Mouse (Mus musculus) stomach, embryonic 14.5 days (tissue): ENCODE measurements around the gene Nt5c1b. TPM values are rescaled to one million over a fixed set of nuclear protein-coding genes. Genes with fewer than 3 reads are reported as not detected.

ENCODE experiments used
- ATAC-seq: fragments of 200-750 bp; cut with Nextera tagmentation; 2 replicates; pipeline ENCODE4 v1.8.0; 2017; ENCODE audit warnings: low read depth, moderate TSS enrichment; ENCODE audit not compliant: insufficient number of reproducible peaks, insufficient read depth, low FRiP score
- H3K27ac ChIP-seq: fragments of 300-500 bp; sonication (generic); 2 replicates; pipeline ENCODE4 v1.5.1; 2014; ENCODE audit warnings: mild to moderate bottlenecking, low read length, moderate library complexity, mixed read lengths
- H3K27me3 ChIP-seq: fragments of 300-500 bp; sonication (generic); 2 replicates; pipeline ENCODE4 v1.6.1; 2014; ENCODE audit warnings: low read length, control low read depth, mixed read lengths; ENCODE audit not compliant: control insufficient read depth, insufficient read depth
- H3K36me3 ChIP-seq: fragments of 300-500 bp; sonication (generic); 2 replicates; pipeline ENCODE4 v1.6.1; 2014; ENCODE audit warnings: mild to moderate bottlenecking, control low read depth, low read length, moderate library complexity, mixed read lengths; ENCODE audit not compliant: control insufficient read depth, insufficient read depth
- H3K4me1 ChIP-seq: fragments of 300-500 bp; sonication (generic); 2 replicates; pipeline ENCODE4 v1.6.1; 2014; ENCODE audit warnings: low read length, control low read depth, mixed read lengths; ENCODE audit not compliant: control insufficient read depth, insufficient read depth
- H3K4me2 ChIP-seq: fragments of 300-500 bp; sonication (generic); replicated peaks from 2 replicates; pipeline ENCODE4 v1.6.1; 2014; ENCODE audit warnings: low read depth, low read length, control low read depth
- H3K4me3 ChIP-seq: fragments of 300-500 bp; sonication (generic); 2 replicates; pipeline ENCODE4 v1.5.1; 2014; ENCODE audit warnings: low read depth, low read length, control low read depth
- H3K9ac ChIP-seq: fragments of 300-500 bp; sonication (generic); replicated peaks from 2 replicates; pipeline ENCODE4 v1.6.1; 2014; ENCODE audit warnings: low read depth, mild to moderate bottlenecking, control low read depth, low read length, moderate library complexity, mixed read lengths
- H3K9me3 ChIP-seq: fragments of 300-500 bp; sonication (generic); 2 replicates; pipeline ENCODE4 v1.6.1; 2016; ENCODE audit warnings: low read depth, low read length, control low read depth; ENCODE audit not compliant: control insufficient read depth
- WGBS: fragments of 180-500 bp; shearing (Covaris S2); extraction: QIAGEN DNeasy Blood & Tissue Kit; methylation state at CpG from one replicate; pipeline ENCODE4 v1.1.7; 2014; 5-methylcytosine and 5-hydroxymethylcytosine counted together
- polyA plus RNA-seq: library from polyadenylated mRNA; unstranded; fragments of >200 nt; fragmentation: Nextera tagmentation; extraction: Ambion mirVana; gene quantifications from 2 replicates; pipeline ENCODE4 v1.2.1, GENCODE M21; 2014

The Nt5c1b gene
- polyA plus RNA-seq, 1 experiment from 2014 or later, result not detected

- H3K9ac ChIP-seq, result no peak overlapping the region
- no peak for ATAC-seq
- no peaks in the 10 kb centered on the region for H3K36me3 ChIP-seq
- 80% methylated on average over 9 of the region's 9 CpGs for WGBS
- H3K4me1 ChIP-seq, result peaks cover 4% of the 10 kb centered on the region; the same call in 1 of the 2 replicates
- H3K4me3 ChIP-seq, result no peak overlapping the region
- H3K27me3 ChIP-seq, result no peaks in the 10 kb centered on the region
- H3K27ac ChIP-seq, result no peak overlapping the region
- H3K9me3 ChIP-seq, result no peaks in the 10 kb centered on the region
- no peak overlapping the region for H3K4me2 ChIP-seq
These were observed 32.8 kb downstream of the Nt5c1b start for GRCm38 (mm10) chr12:10402421-10403115.

GRCm38 (mm10) chr12:10410511-10411179, 40.9 kb downstream of the Nt5c1b start:
- Histone ChIP-seq H3K9me3 (no peaks in the 10 kb centered on the region), H3K4me1 (no peaks in the 10 kb centered on the region), H3K36me3 (no peaks in the 10 kb centered on the region), H3K4me2 (no peak overlapping the region), H3K4me3 (no peak overlapping the region), H3K9ac (no peak overlapping the region), H3K27me3 (no peaks in the 10 kb centered on the region), H3K27ac (no peak overlapping the region)
- no peak for ATAC-seq
- WGBS, result 89% methylated on average over 3 of the region's 3 CpGs

GRCm38 (mm10) chr12:10411453-10411852, 41.7 kb downstream of the Nt5c1b start:
- no peak overlapping the region for H3K4me2 ChIP-seq
- H3K4me3 ChIP-seq, result no peak overlapping the region
- H3K4me1 ChIP-seq, result no peaks in the 10 kb centered on the region
- no peaks in the 10 kb centered on the region for H3K36me3 ChIP-seq
- no peak for ATAC-seq
- H3K27me3 ChIP-seq, result no peaks in the 10 kb centered on the region
- no peaks in the 10 kb centered on the region for H3K9me3 ChIP-seq
- no peak overlapping the region for H3K27ac ChIP-seq
- 90% methylated on average over 1 of the region's 1 CpGs for WGBS
- no peak overlapping the region for H3K9ac ChIP-seq

GRCm38 (mm10) chr12:10422347-10422746, 52.6 kb downstream of the Nt5c1b start:
- H3K4me1 ChIP-seq, result no peaks in the 10 kb centered on the region
- no peak overlapping the region for H3K4me3 ChIP-seq
- no peaks in the 10 kb centered on the region for H3K27me3 ChIP-seq
- no peak overlapping the region for H3K9ac ChIP-seq
- ATAC-seq, result no peak
- no peak overlapping the region for H3K27ac ChIP-seq
- WGBS, result 42% methylated on average over 3 of the region's 3 CpGs
- H3K9me3 ChIP-seq, result no peaks in the 10 kb centered on the region
- no peaks in the 10 kb centered on the region for H3K36me3 ChIP-seq
- H3K4me2 ChIP-seq, result no peak overlapping the region

GRCm38 (mm10) chr12:10425982-10426863, 56.5 kb downstream of the Nt5c1b start:
- no peak; the same call in 1 of the 2 replicates for ATAC-seq
- no peaks in the 10 kb centered on the region for H3K27me3 ChIP-seq
- no peaks in the 10 kb centered on the region for H3K4me1 ChIP-seq
- no peak overlapping the region for H3K4me3 ChIP-seq
- 61% methylated on average over 9 of the region's 9 CpGs for WGBS
- H3K36me3 ChIP-seq, result no peaks in the 10 kb centered on the region
- no peaks in the 10 kb centered on the region for H3K9me3 ChIP-seq
- H3K27ac ChIP-seq, result no peak overlapping the region
- H3K9ac ChIP-seq, result no peak overlapping the region
- no peak overlapping the region for H3K4me2 ChIP-seq

- Histone ChIP-seq H3K9ac (no peak overlapping the region), H3K4me3 (no peak overlapping the region), H3K27ac (no peak overlapping the region), H3K9me3 (no peaks in the 10 kb centered on the region), H3K4me1 (no peaks in the 10 kb centered on the region), H3K27me3 (no peaks in the 10 kb centered on the region), H3K4me2 (no peak overlapping the region), H3K36me3 (no peaks in the 10 kb centered on the region)
- WGBS, result 70% methylated on average over 1 of the region's 1 CpGs
- ATAC-seq, result no peak
These were observed 61.2 kb downstream of the Nt5c1b start for GRCm38 (mm10) chr12:10430999-10431398.

GRCm38 (mm10) chr12:10438054-10439001, 68.6 kb downstream of the Nt5c1b start:
- Histone ChIP-seq H3K9me3 (no peaks in the 10 kb centered on the region), H3K4me2 (no peak overlapping the region), H3K36me3 (no peaks in the 10 kb centered on the region), H3K27me3 (no peaks in the 10 kb centered on the region), H3K9ac (no peak overlapping the region), H3K4me1 (peaks cover 16% of the 10 kb centered on the region), H3K27ac (peak overlapping the region; percentile 68; the same call in 1 of the 2 replicates), H3K4me3 (no peak overlapping the region)
- 20% methylated on average over 15 of the region's 15 CpGs for WGBS
- ATAC-seq, result peak; percentile 42; the same call in 1 of the 2 replicates
